Mouse (Mus musculus) forebrain, embryonic 11.5 days (tissue): ENCODE measurements at regions not wholly inside any gene's neighbourhood (a gene's known extent, or its start where the extent isn't known, plus 50 kb on each side); places are given as distances from the start of the nearest gene placed in this dataset.

Experiments used
- ATAC-seq: fragments of 200-750 bp; cut with Nextera tagmentation; replicated peaks from 2 replicates; pipeline ENCODE4 v1.8.0; 2017; ENCODE audit warnings: moderate TSS enrichment; ENCODE audit not compliant: low FRiP score
- DNase-seq: peaks from one replicate; pipeline ENCODE4 v3.0.0-alpha.2; 2017; ENCODE audit warnings: low spot score
- H3K27ac ChIP-seq: fragments of 300-500 bp; sonication (generic); 2 replicates; pipeline ENCODE4 v1.5.1; 2014; ENCODE audit warnings: low read depth, low read length
- H3K27me3 ChIP-seq: fragments of 300-500 bp; sonication (generic); 2 replicates; pipeline ENCODE4 v1.6.1; 2014; ENCODE audit warnings: mild to moderate bottlenecking, low read length, mixed read lengths; ENCODE audit not compliant: control insufficient read depth, insufficient read depth
- H3K36me3 ChIP-seq: fragments of 300-500 bp; sonication (generic); 2 replicates; pipeline ENCODE4 v1.6.1; 2014; ENCODE audit warnings: mild to moderate bottlenecking, low read length, moderate library complexity, mixed read lengths; ENCODE audit not compliant: control insufficient read depth, insufficient read depth
- H3K4me1 ChIP-seq: fragments of 300-500 bp; sonication (generic); replicated peaks from 2 replicates; pipeline ENCODE4 v1.6.1; 2014; ENCODE audit warnings: low read length, mixed read lengths; ENCODE audit not compliant: control insufficient read depth, insufficient read depth
- H3K4me2 ChIP-seq: fragments of 300-500 bp; sonication (generic); 2 replicates; pipeline ENCODE4 v1.6.1; 2014; ENCODE audit warnings: low read depth, mild to moderate bottlenecking, low read length, moderate library complexity, mixed read lengths; ENCODE audit not compliant: severe bottlenecking
- H3K4me3 ChIP-seq: fragments of 300-500 bp; sonication (generic); 2 replicates; pipeline ENCODE4 v1.5.1; 2014; ENCODE audit warnings: low read depth, low read length
- H3K9ac ChIP-seq: fragments of 300-500 bp; sonication (generic); 2 replicates; pipeline ENCODE4 v1.6.1; 2014; ENCODE audit warnings: low read length
- H3K9me3 ChIP-seq: fragments of 300-500 bp; sonication (generic); 2 replicates; pipeline ENCODE4 v1.6.1; 2016; ENCODE audit warnings: low read length, mixed read lengths; ENCODE audit not compliant: control insufficient read depth
- WGBS: fragments of 180-500 bp; shearing (Covaris S2); extraction: QIAGEN DNeasy Blood & Tissue Kit; methylation state at CpG from one replicate; pipeline ENCODE4 v1.1.7; 2014; 5-methylcytosine and 5-hydroxymethylcytosine counted together

GRCm38 (mm10) chr2:132472126-132472525 is 86.9 kb upstream of the Prokr2 start:
- Histone ChIP-seq H3K36me3 (no peaks in the 10 kb centered on the region), H3K4me3 (no peak overlapping the region), H3K9me3 (no peaks in the 10 kb centered on the region), H3K9ac (no peak overlapping the region), H3K4me1 (no peaks in the 10 kb centered on the region), H3K27me3 (no peaks in the 10 kb centered on the region), H3K4me2 (no peak overlapping the region), H3K27ac (no peak overlapping the region)
- no peak for ATAC-seq
- DNase-seq = no peak
- WGBS = 56% methylated on average over 2 of the region's 2 CpGs

DNA sequence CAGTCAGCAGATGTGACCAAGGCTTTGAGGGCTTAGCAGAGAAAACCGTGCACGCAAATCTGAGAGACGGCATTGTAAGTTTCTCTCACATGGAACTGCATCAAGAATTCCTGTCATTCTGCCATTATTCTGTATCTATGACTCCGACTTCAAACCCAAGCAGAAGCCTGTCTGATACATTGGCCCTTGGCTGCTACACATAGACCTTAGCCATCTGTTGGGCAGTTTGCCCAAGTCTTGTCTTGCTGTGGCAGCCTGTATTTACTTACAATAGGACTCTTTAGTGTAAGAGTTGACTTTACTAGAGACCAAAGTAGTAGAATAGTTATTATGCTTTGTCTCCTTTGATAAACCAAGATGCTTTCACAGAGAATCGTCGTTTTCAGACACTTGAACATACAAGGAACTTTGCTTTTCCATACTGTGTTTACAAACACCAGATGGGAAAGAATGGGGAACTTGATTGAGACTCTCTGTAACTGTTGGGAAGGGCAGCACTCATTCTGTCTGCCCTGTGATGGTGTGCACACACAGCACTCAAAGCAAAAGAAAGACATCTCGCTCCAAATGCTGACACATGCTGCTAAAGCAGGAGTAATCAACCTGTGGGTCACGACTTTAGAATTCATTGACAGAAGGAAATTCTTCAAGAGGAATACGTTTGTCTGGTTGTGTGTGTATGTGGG is 83.9 kb upstream of the Prokr2 start:
- Histone ChIP-seq H3K27ac (no peak overlapping the region), H3K4me2 (no peak overlapping the region), H3K4me1 (no peaks in the 10 kb centered on the region), H3K27me3 (no peaks in the 10 kb centered on the region), H3K4me3 (no peak overlapping the region), H3K9ac (no peak overlapping the region), H3K9me3 (no peaks in the 10 kb centered on the region), H3K36me3 (no peaks in the 10 kb centered on the region)
- no peak for ATAC-seq
- 87% methylated on average over 9 of the region's 9 CpGs for WGBS
- no peak for DNase-seq

GRCm38 (mm10) chr2:132455029-132455428 is 69.8 kb upstream of the Prokr2 start:
- Histone ChIP-seq H3K9ac (no peak overlapping the region), H3K4me1 (no peaks in the 10 kb centered on the region; the same call in 1 of the 2 replicates), H3K9me3 (no peaks in the 10 kb centered on the region), H3K4me2 (no peak overlapping the region), H3K27ac (no peak overlapping the region), H3K27me3 (no peaks in the 10 kb centered on the region), H3K4me3 (no peak overlapping the region), H3K36me3 (no peaks in the 10 kb centered on the region)
- no peak for ATAC-seq
- whole genome bisulfite sequencing = 100% methylated on average over 1 of the region's 1 CpGs
- no peak for DNase-seq

- Histone ChIP-seq H3K9me3 (no peaks in the 10 kb centered on the region), H3K4me3 (no peak overlapping the region), H3K4me2 (no peak overlapping the region), H3K27me3 (no peaks in the 10 kb centered on the region), H3K27ac (no peak overlapping the region), H3K36me3 (no peaks in the 10 kb centered on the region), H3K9ac (no peak overlapping the region), H3K4me1 (peaks cover 6% of the 10 kb centered on the region; the same call in 1 of the 2 replicates)
- 67% methylated on average over 4 of the region's 4 CpGs for WGBS
- no peak for ATAC-seq
- no peak for DNase-seq
Observed at GRCm38 (mm10) chr2:132449347-132449746, 64.1 kb upstream of the Prokr2 start.

DNA sequence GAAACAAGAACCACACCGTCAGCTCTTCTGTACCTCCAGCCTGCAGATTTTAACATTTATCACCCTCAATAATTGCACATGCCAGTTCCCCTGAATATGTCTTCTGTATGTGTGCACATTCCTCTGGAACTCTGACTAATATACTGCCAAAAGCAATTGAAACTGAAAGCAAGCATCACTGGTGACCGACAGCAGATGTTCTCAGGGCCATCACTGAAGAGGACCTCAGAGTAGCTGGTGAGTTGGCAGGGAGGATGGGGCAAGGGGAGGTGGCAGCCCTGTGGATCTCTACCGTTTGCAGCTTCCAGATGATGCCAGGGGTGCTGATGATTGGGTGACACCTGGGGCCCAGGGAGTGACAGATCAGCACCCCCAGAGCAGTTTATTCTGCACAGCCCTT is 62.6 kb upstream of the Prokr2 start:
- no peak for ATAC-seq
- Histone ChIP-seq H3K27ac (no peak overlapping the region), H3K4me3 (no peak overlapping the region), H3K36me3 (no peaks in the 10 kb centered on the region), H3K27me3 (no peaks in the 10 kb centered on the region), H3K9me3 (no peaks in the 10 kb centered on the region), H3K4me2 (no peak overlapping the region), H3K4me1 (peaks cover 8% of the 10 kb centered on the region; the same call in 1 of the 2 replicates), H3K9ac (no peak overlapping the region)
- no peak for DNase-seq
- WGBS = 93% methylated on average over 3 of the region's 3 CpGs

- peaks cover 8% of the 10 kb centered on the region; the same call in 1 of the 2 replicates for H3K4me1 ChIP-seq
- no peaks in the 10 kb centered on the region for H3K27me3 ChIP-seq
- peak; percentile 47 for ATAC-seq
- no peak for DNase-seq
- H3K27ac ChIP-seq = peak overlapping the region; percentile 39; the same call in 1 of the 2 replicates
- no peak overlapping the region for H3K4me3 ChIP-seq
- no peaks in the 10 kb centered on the region for H3K36me3 ChIP-seq
- 29% methylated on average over 3 of the region's 3 CpGs for WGBS
- H3K9ac ChIP-seq = no peak overlapping the region
- no peak overlapping the region for H3K4me2 ChIP-seq
- no peaks in the 10 kb centered on the region for H3K9me3 ChIP-seq
Observed at GRCm38 (mm10) chr2:132446019-132446418, 60.8 kb upstream of the Prokr2 start.

DNA sequence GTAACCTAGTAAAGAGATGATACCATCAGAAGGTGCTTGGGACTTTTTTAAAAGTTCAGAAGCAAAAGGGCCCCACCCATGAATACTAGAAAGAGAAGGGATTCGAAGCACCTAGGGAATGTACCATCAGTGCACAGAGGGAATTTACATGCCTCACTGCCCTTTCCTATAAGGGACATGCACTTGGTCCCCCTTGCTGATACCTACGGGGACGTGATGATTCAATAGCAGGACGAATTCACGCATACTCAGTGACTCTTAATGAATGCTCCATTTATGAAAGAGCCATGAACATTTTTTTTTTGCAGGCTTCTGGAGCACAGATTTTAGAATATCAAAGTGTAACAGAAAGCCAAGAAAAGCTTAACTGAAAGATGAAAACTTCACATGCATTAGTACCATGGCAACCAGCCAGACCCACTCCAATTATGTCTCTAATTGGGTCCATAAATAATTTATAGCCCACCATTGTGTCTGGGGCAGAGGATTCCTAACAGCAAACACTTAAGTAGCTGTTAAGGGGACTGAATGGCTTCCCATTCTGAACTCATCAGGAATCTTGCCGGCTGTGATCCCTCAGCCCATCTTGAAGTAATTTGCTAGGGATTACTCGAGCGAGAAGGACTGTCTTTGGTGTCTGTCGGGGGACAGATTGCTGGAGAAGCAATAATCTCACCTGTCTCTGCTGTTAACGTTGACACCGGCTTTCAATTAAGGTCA is 59.4 kb upstream of the Prokr2 start:
- peak; percentile 87 for ATAC-seq
- Histone ChIP-seq H3K27me3 (no peaks in the 10 kb centered on the region), H3K36me3 (no peaks in the 10 kb centered on the region), H3K27ac (peak overlapping the region; percentile 39; the same call in 1 of the 2 replicates), H3K4me1 (peaks cover 8% of the 10 kb centered on the region; the same call in 1 of the 2 replicates), H3K4me3 (no peak overlapping the region), H3K9me3 (no peaks in the 10 kb centered on the region), H3K4me2 (peak overlapping the region; percentile 18; the same call in 1 of the 2 replicates), H3K9ac (no peak overlapping the region; the same call in 1 of the 2 replicates)
- 14% methylated on average over 11 of the region's 11 CpGs for WGBS
- peak; percentile 55 for DNase-seq
